Mouse (Mus musculus) cerebellum, adult 2 months (tissue): ENCODE measurements around the gene Gm3238. TPM values are rescaled to one million over a fixed set of nuclear protein-coding genes. Genes with fewer than 3 reads are reported as not detected.

Experiments
- DNase-seq, 2 experiments: peaks; one replicate each; pipeline ENCODE4 v3.0.0; 2021
- H3K27ac ChIP-seq: fragments of 200-500 bp; 2 replicates; pipeline ENCODE4 v1.5.1; 2012; ENCODE audit warnings: low read length, control low read depth, inconsistent platforms; ENCODE audit not compliant: insufficient read depth
- H3K27me3 ChIP-seq: fragments of 200-500 bp; 2 replicates; pipeline ENCODE4 v1.6.1; 2012; ENCODE audit warnings: inconsistent platforms, mild to moderate bottlenecking, low read length, moderate library complexity; ENCODE audit not compliant: control insufficient read depth, insufficient read depth
- H3K4me1 ChIP-seq: fragments of 200-500 bp; 2 replicates; pipeline ENCODE4 v1.6.1; 2011; ENCODE audit warnings: low read length; ENCODE audit not compliant: control insufficient read depth, insufficient read depth
- H3K4me3 ChIP-seq: fragments of 200-500 bp; replicated peaks from 2 replicates; pipeline ENCODE3; 2011; ENCODE audit warnings: mild to moderate bottlenecking, low read depth, low read length, control low read depth; ENCODE audit not compliant: insufficient read depth
- CTCF ChIP-seq: fragments of 200-500 bp; IDR thresholded peaks from 2 replicates; pipeline ENCODE4 v1.5.1; 2011; ENCODE audit warnings: low read depth, mild to moderate bottlenecking, control low read depth, low read length, moderate library complexity, borderline replicate concordance; ENCODE audit not compliant: insufficient read depth
- POLR2A ChIP-seq: fragments of 200-500 bp; IDR thresholded peaks from 2 replicates; pipeline ENCODE4 v1.6.1; 2011; ENCODE audit warnings: low read length, control low read depth, borderline replicate concordance; ENCODE audit not compliant: insufficient read depth
- WGBS: fragments of 180-500 bp; shearing (Covaris S2); methylation state at CpG from one replicate; pipeline ENCODE4 v1.1.7; 2018; 5-methylcytosine and 5-hydroxymethylcytosine counted together
- polyA plus RNA-seq: library from polyadenylated mRNA; depleted of rRNA; stranded (reverse); fragments of >200 nt; gene quantifications from 2 replicates; pipeline ENCODE4 v1.2.3, GENCODE M21; 2012; rRNA removed

Gene Gm3238
- polyA plus RNA-seq, 1 experiment: not detected

GRCm38 (mm10) chr10:77726186-77726585 is 44.9 kb downstream of the Gm3238 start, which contains the start of gene Gm10100:
Gm10100 (plus strand) TSS chr10:77726486.
- Histone ChIP-seq H3K27me3 (no peaks in the 10 kb centered on the region), H3K27ac (no peak within 1 kb of the TSS), H3K4me1 (no peaks in the 10 kb centered on the region), H3K4me3 (no peak within 1 kb of the TSS)
- WGBS: 13% methylated on average over 3 of the region's 3 CpGs
- no peak for TF ChIP-seq POLR2A
- DNase-seq: peak; percentile 8 to 25

GRCm38 (mm10) chr10:77724855-77725254 is 46.3 kb downstream of the Gm3238 start:
- no peak overlapping the region for H3K4me3 ChIP-seq
- no peak overlapping the region for H3K27ac ChIP-seq
- no peak for DNase-seq
- TF ChIP-seq CTCF (no peak), POLR2A (no peak)
- H3K27me3 ChIP-seq: no peaks in the 10 kb centered on the region
- 72% methylated on average over 8 of the region's 8 CpGs for whole genome bisulfite sequencing
- no peaks in the 10 kb centered on the region for H3K4me1 ChIP-seq

Other genes starting within 250 kb of the Gm3238 start
- 2.3 and 2.4 TPM in 2 replicates for gene Itgb2, start 241.1 kb downstream of the Gm3238 start, polyA plus RNA-seq
- 113 and 118 TPM in 2 replicates for gene Pttg1ip, start 189.6 kb downstream of the Gm3238 start, polyA plus RNA-seq
- gene Sumo3, start 165.2 kb downstream of the Gm3238 start, polyA plus RNA-seq: 301 and 310 TPM in 2 replicates
- 33.8 and 37.7 TPM in 2 replicates for gene Gm49325, start 165.1 kb downstream of the Gm3238 start, polyA plus RNA-seq
- 37.5 and 39.5 TPM in 2 replicates for gene Ube2g2, start 149.1 kb downstream of the Gm3238 start, polyA plus RNA-seq
- gene Tspear, start 84.8 kb downstream of the Gm3238 start, polyA plus RNA-seq: 0.59 and 0.79 TPM in 2 replicates
- not detected in 2 replicates for gene Gm19402, start 80.6 kb downstream of the Gm3238 start, polyA plus RNA-seq
- not detected in 2 replicates for gene Gm9508, start 74.1 kb downstream of the Gm3238 start, polyA plus RNA-seq
- gene Gm10272, start 64.7 kb downstream of the Gm3238 start, polyA plus RNA-seq: not detected in 2 replicates
- 0.32 TPM in 1 of 2 replicates, not detected in the other for gene Gm10024, start 59.9 kb downstream of the Gm3238 start, polyA plus RNA-seq
- gene Gm10142, start 55.5 kb downstream of the Gm3238 start, polyA plus RNA-seq: not detected in 2 replicates
- not detected in 2 replicates for gene Krtap12-1, start 50.7 kb downstream of the Gm3238 start, polyA plus RNA-seq
- not detected in 2 replicates for gene Gm10100, start 44.8 kb downstream of the Gm3238 start, polyA plus RNA-seq
- not detected in 2 replicates for gene Gm18596, start 28.7 kb downstream of the Gm3238 start, polyA plus RNA-seq
- not detected in 2 replicates for gene Gm9736, start 20.0 kb downstream of the Gm3238 start, polyA plus RNA-seq
- gene Gm3233, start 11.6 kb downstream of the Gm3238 start, polyA plus RNA-seq: not detected in 2 replicates
- gene Gm7138, start 5.6 kb upstream of the Gm3238 start, polyA plus RNA-seq: not detected in 2 replicates
- not detected in 2 replicates for gene Gm3250, start 11.2 kb upstream of the Gm3238 start, polyA plus RNA-seq
- not detected in 2 replicates for gene Gm7137, start 16.9 kb upstream of the Gm3238 start, polyA plus RNA-seq
- gene Gm9639, start 23.8 kb upstream of the Gm3238 start, polyA plus RNA-seq: not detected in 2 replicates
- not detected in 2 replicates for gene Gm19668, start 27.8 kb upstream of the Gm3238 start, polyA plus RNA-seq
- gene Gm9507, start 40.5 kb upstream of the Gm3238 start, polyA plus RNA-seq: not detected in 2 replicates
- not detected in 2 replicates for gene Gm2696, start 43.4 kb upstream of the Gm3238 start, polyA plus RNA-seq
- gene Krtap10-4, start 55.8 kb upstream of the Gm3238 start, polyA plus RNA-seq: not detected in 2 replicates
- gene Krtap10-10, start 64.6 kb upstream of the Gm3238 start, polyA plus RNA-seq: not detected in 2 replicates
- not detected in 2 replicates for gene Gm36176, start 75.5 kb upstream of the Gm3238 start, polyA plus RNA-seq
- gene Gm10318, start 81.5 kb upstream of the Gm3238 start, polyA plus RNA-seq: not detected in 2 replicates
- not detected in 2 replicates for gene Gm3285, start 90.7 kb upstream of the Gm3238 start, polyA plus RNA-seq
- gene Lrrc3, start 131.2 kb upstream of the Gm3238 start, polyA plus RNA-seq: 1.5 and 1.8 TPM in 2 replicates
- gene Trpm2, start 199.2 kb upstream of the Gm3238 start, polyA plus RNA-seq: 29.8 and 32.5 TPM in 2 replicates
- 69.3 and 74.5 TPM in 2 replicates for gene 1810043G02Rik, start 207.2 kb upstream of the Gm3238 start, polyA plus RNA-seq
- 98.6 and 108 TPM in 2 replicates for gene Pfkl, start 238.8 kb upstream of the Gm3238 start, polyA plus RNA-seq